Mouse (Mus musculus): ENCODE results near the gene Samm50. TPM values are rescaled to one million over a fixed set of nuclear protein-coding genes. Genes with fewer than 3 reads are reported as not detected.

Gene Samm50
- polyA plus RNA-seq, 1 experiment from 2014 or later: 116 TPM

DNA sequence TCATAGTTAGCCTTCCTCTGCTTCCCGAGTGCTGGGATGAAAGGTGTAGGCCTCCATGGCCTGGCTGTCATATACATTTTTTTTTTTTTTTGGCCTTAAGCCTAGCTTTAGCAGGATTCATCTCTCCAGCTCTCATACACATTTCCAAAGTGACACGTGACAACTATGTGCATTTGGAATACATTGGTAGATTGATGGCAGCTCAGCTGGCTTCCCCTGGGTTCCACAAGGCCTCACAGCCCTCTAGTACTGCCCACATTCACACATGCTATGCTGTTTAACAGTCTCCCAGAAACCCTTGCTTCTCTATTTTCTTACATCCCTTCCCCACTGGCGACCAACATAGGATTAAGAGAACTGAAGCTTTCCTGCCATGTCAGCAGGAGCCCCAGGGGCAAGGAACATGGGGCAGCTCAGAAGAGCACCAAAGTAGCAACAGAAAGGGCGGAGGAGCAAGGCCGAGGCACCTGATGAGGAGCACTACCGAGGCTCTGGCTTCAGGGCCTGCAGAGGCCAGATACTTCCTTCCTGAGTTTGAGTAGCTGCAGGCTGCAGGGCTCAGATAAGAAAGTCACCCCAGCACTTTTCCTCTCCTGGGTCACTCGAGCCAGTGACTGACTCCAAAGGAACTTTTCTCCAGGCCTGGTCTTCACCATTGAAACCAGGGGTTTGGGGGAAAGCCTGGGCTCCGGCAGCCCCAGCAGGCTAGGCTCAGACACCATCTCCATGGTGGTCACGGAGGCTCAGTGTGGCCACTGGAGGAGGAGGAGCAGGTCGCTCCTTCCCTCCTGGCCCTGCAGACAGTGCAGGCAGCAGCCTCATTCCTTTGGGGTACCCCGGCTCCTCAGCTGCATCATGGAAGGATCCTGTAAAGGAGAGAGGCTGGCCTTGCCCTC is 17.7 kb downstream of the Samm50 start:
- Histone ChIP-seq H3K9me3 (replicated peaks; ENCODE audit: control insufficient read depth, low read length) (no peaks in the 10 kb centered on the region), H3K4me3 (replicated peaks; ENCODE audit: low read length) (no peak overlapping the region), H3K4me1 (ENCODE audit: control insufficient read depth, insufficient read depth, low read length) (0 out of 2 replicates have a peak, but pooled peaks cover 3% of the 10 kb centered on the region), H3K27ac (ENCODE audit: low read length) (no peak overlapping the region), H3K27me3 (ENCODE audit: control insufficient read depth, insufficient read depth, low read length) (no peaks in the 10 kb centered on the region), H3K36me3 (ENCODE audit: control insufficient read depth, insufficient read depth, low read length) (peaks cover 32% of the 10 kb centered on the region), H3K9ac (ENCODE audit: low read length) (no peak overlapping the region), H3K4me2 (ENCODE audit: low read depth, low read length) (no peak overlapping the region)
- WGBS: 80% methylated on average over 11 of the region's 11 CpGs
- ATAC-seq (ENCODE audit: insufficient read depth, low FRiP score): peak; percentile 11; the same call in 1 of the 2 replicates

GRCm38 (mm10) chr15:84210461-84210860 is 18.4 kb downstream of the Samm50 start:
- Histone ChIP-seq H3K9me3 (replicated peaks; ENCODE audit: control insufficient read depth, low read length) (no peaks in the 10 kb centered on the region), H3K4me3 (replicated peaks; ENCODE audit: low read length) (no peak overlapping the region), H3K4me1 (ENCODE audit: control insufficient read depth, insufficient read depth, low read length) (0 out of 2 replicates have a peak, but pooled peaks cover 3% of the 10 kb centered on the region), H3K36me3 (ENCODE audit: control insufficient read depth, insufficient read depth, low read length) (peaks cover 32% of the 10 kb centered on the region), H3K27me3 (ENCODE audit: control insufficient read depth, insufficient read depth, low read length) (no peaks in the 10 kb centered on the region), H3K9ac (ENCODE audit: low read length) (no peak overlapping the region), H3K27ac (ENCODE audit: low read length) (no peak overlapping the region), H3K4me2 (ENCODE audit: low read depth, low read length) (no peak overlapping the region)
- ATAC-seq (ENCODE audit: insufficient read depth, low FRiP score): no peak
- 93% methylated on average over 13 of the region's 13 CpGs for WGBS

GRCm38 (mm10) chr15:84210941-84211340 is 18.9 kb downstream of the Samm50 start:
- Histone ChIP-seq H3K4me3 (replicated peaks; ENCODE audit: low read length) (no peak overlapping the region), H3K27me3 (ENCODE audit: control insufficient read depth, insufficient read depth, low read length) (no peaks in the 10 kb centered on the region), H3K4me1 (ENCODE audit: control insufficient read depth, insufficient read depth, low read length) (0 out of 2 replicates have a peak, but pooled peaks cover 3% of the 10 kb centered on the region), H3K36me3 (ENCODE audit: control insufficient read depth, insufficient read depth, low read length) (peaks cover 30% of the 10 kb centered on the region), H3K9me3 (replicated peaks; ENCODE audit: control insufficient read depth, low read length) (no peaks in the 10 kb centered on the region), H3K27ac (ENCODE audit: low read length) (no peak overlapping the region), H3K4me2 (ENCODE audit: low read depth, low read length) (no peak overlapping the region), H3K9ac (ENCODE audit: low read length) (no peak overlapping the region)
- no peak for ATAC-seq (ENCODE audit: insufficient read depth, low FRiP score)
- 88% methylated on average over 13 of the region's 13 CpGs for WGBS

DNA sequence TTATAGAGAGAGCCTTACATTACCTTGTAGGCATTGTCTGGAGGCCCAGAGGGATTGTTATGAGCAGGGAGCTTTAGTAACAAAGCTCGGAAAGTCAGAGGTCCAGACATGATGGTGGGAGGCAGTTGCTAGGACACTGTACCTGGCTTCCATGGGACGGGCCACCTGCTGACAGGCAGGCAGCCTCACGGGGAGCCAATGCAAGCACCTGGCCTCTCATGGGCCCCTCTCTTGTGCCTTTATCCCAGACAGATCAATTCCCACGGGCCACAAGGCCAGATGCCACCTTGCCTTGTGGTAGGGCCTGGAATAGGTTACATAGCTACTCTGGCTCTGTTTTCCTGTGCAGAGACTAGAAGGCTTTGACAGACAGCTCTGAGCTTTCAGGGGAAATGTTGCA is 19.5 kb downstream of the Samm50 start:
- Histone ChIP-seq H3K9ac (ENCODE audit: low read length) (no peak overlapping the region), H3K27me3 (ENCODE audit: control insufficient read depth, insufficient read depth, low read length) (no peaks in the 10 kb centered on the region), H3K36me3 (ENCODE audit: control insufficient read depth, insufficient read depth, low read length) (peaks cover 24% of the 10 kb centered on the region), H3K4me3 (replicated peaks; ENCODE audit: low read length) (no peak overlapping the region), H3K27ac (ENCODE audit: low read length) (no peak overlapping the region), H3K9me3 (replicated peaks; ENCODE audit: control insufficient read depth, low read length) (no peaks in the 10 kb centered on the region), H3K4me2 (ENCODE audit: low read depth, low read length) (no peak overlapping the region), H3K4me1 (ENCODE audit: control insufficient read depth, insufficient read depth, low read length) (peaks cover 7% of the 10 kb centered on the region)
- 74% methylated on average over 4 of the region's 4 CpGs for WGBS
- no peak for ATAC-seq (ENCODE audit: insufficient read depth, low FRiP score)

- Histone ChIP-seq H3K9ac (ENCODE audit: low read length) (no peak overlapping the region), H3K27me3 (ENCODE audit: control insufficient read depth, insufficient read depth, low read length) (no peaks in the 10 kb centered on the region), H3K36me3 (ENCODE audit: control insufficient read depth, insufficient read depth, low read length) (peaks cover 19% of the 10 kb centered on the region; the same call in 1 of the 2 replicates), H3K4me3 (replicated peaks; ENCODE audit: low read length) (no peak overlapping the region), H3K9me3 (replicated peaks; ENCODE audit: control insufficient read depth, low read length) (no peaks in the 10 kb centered on the region), H3K4me2 (ENCODE audit: low read depth, low read length) (no peak overlapping the region), H3K4me1 (ENCODE audit: control insufficient read depth, insufficient read depth, low read length) (peaks cover 8% of the 10 kb centered on the region), H3K27ac (ENCODE audit: low read length) (no peak overlapping the region)
- peak; percentile 34; the same call in 1 of the 2 replicates for ATAC-seq (ENCODE audit: insufficient read depth, low FRiP score)
- 47% methylated on average over 6 of the region's 6 CpGs for WGBS
Observed at GRCm38 (mm10) chr15:84212031-84212755, 20.2 kb downstream of the Samm50 start.

- no peaks in the 10 kb centered on the region for H3K27me3 ChIP-seq (ENCODE audit: control insufficient read depth, insufficient read depth, low read length)
- H3K4me3 ChIP-seq (replicated peaks; ENCODE audit: low read length): no peak overlapping the region
- WGBS: 90% methylated on average over 2 of the region's 2 CpGs
- H3K36me3 ChIP-seq (ENCODE audit: control insufficient read depth, insufficient read depth, low read length): peaks cover 19% of the 10 kb centered on the region; the same call in 1 of the 2 replicates
- ATAC-seq (ENCODE audit: insufficient read depth, low FRiP score): no peak
- H3K4me2 ChIP-seq (ENCODE audit: low read depth, low read length): no peak overlapping the region
- no peaks in the 10 kb centered on the region for H3K9me3 ChIP-seq (replicated peaks; ENCODE audit: control insufficient read depth, low read length)
- H3K4me1 ChIP-seq (ENCODE audit: control insufficient read depth, insufficient read depth, low read length): peaks cover 8% of the 10 kb centered on the region
- H3K27ac ChIP-seq (ENCODE audit: low read length): no peak overlapping the region
- no peak overlapping the region for H3K9ac ChIP-seq (ENCODE audit: low read length)
Observed at GRCm38 (mm10) chr15:84212756-84213105, 20.7 kb downstream of the Samm50 start.

DNA sequence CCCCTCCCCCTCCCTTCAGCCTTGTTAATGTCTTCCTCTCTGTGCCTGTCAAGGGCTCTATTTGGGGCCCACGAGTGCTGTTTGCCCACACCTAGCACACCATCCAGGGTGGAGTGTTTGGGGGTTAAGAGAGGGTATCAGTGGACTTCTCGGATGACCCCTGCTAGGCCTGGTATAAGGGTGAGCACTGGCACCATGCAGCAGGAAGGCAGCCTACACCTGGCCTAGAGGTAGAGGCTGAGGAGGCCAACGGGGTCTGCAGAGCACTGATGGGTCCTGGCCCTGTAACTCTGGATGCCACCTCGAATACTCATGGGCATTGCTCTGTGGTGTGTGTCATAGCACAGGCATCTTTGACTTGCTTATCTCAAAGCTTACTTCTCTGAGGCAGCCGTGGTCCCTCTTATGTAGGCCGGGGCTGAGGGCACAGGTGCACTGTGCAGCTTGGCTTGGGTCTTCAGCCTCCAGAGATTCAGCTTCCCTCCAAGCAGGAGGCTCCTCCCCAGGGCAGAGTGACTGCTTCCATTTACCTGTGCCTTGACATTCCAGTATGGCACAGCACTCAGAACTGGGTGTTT is 21.2 kb downstream of the Samm50 start:
- H3K9me3 ChIP-seq (replicated peaks; ENCODE audit: control insufficient read depth, low read length): no peaks in the 10 kb centered on the region
- no peak overlapping the region for H3K27ac ChIP-seq (ENCODE audit: low read length)
- peaks cover 19% of the 10 kb centered on the region; the same call in 1 of the 2 replicates for H3K36me3 ChIP-seq (ENCODE audit: control insufficient read depth, insufficient read depth, low read length)
- WGBS: 93% methylated on average over 6 of the region's 6 CpGs
- no peak overlapping the region for H3K4me2 ChIP-seq (ENCODE audit: low read depth, low read length)
- no peak overlapping the region for H3K9ac ChIP-seq (ENCODE audit: low read length)
- H3K27me3 ChIP-seq (ENCODE audit: control insufficient read depth, insufficient read depth, low read length): no peaks in the 10 kb centered on the region
- peaks cover 10% of the 10 kb centered on the region for H3K4me1 ChIP-seq (ENCODE audit: control insufficient read depth, insufficient read depth, low read length)
- ATAC-seq (ENCODE audit: insufficient read depth, low FRiP score): no peak
- no peak overlapping the region for H3K4me3 ChIP-seq (replicated peaks; ENCODE audit: low read length)

DNA sequence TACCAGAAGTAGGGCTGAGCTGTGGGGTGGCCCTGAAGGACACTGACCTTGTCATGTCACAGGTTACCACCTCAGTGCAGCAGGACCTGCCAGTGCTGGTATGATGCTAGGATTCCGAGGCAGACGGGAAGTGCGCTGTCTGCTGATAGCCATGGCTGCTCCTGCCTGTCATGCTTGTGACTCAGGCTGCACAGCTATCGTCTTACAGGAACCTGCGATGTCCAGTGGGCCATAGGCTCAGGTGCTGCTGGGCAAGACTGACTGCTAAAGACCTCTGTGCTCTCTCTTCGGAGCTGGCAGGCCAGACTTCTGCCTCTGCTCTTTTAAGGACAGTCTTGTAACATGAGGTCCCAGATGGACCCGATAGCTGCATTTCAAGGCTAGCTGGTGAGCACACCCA is 22.4 kb downstream of the Samm50 start:
- ATAC-seq (ENCODE audit: insufficient read depth, low FRiP score): no peak
- no peak overlapping the region for H3K9ac ChIP-seq (ENCODE audit: low read length)
- H3K4me3 ChIP-seq (replicated peaks; ENCODE audit: low read length): no peak overlapping the region
- H3K27ac ChIP-seq (ENCODE audit: low read length): no peak overlapping the region
- H3K4me2 ChIP-seq (ENCODE audit: low read depth, low read length): no peak overlapping the region
- H3K27me3 ChIP-seq (ENCODE audit: control insufficient read depth, insufficient read depth, low read length): no peaks in the 10 kb centered on the region
- peaks cover 15% of the 10 kb centered on the region; the same call in 1 of the 2 replicates for H3K36me3 ChIP-seq (ENCODE audit: control insufficient read depth, insufficient read depth, low read length)
- H3K4me1 ChIP-seq (ENCODE audit: control insufficient read depth, insufficient read depth, low read length): peaks cover 14% of the 10 kb centered on the region
- 90% methylated on average over 7 of the region's 7 CpGs for WGBS
- no peaks in the 10 kb centered on the region for H3K9me3 ChIP-seq (replicated peaks; ENCODE audit: control insufficient read depth, low read length)

DNA sequence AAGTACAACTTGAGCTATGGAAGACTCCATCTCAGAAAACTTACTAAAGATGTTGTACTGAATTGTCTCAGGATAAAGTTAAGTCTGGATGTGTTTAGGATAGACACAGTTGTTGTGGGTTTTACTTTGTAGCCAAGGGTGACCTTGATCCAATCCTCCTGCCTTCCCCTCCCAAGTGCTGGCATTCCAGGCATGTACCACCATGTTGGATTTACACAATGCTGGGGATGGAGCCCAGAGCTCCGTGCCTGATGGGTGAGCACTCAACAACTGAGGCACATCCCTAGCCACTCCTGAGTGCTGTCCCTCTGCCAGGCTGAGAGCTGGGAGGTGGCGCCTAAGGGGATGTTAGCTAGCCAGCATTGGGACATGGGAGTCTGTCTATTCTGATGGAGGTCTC is 23.2 kb downstream of the Samm50 start:
- Histone ChIP-seq H3K4me3 (replicated peaks; ENCODE audit: low read length) (no peak overlapping the region), H3K27ac (ENCODE audit: low read length) (no peak overlapping the region), H3K9ac (ENCODE audit: low read length) (no peak overlapping the region), H3K4me2 (ENCODE audit: low read depth, low read length) (no peak overlapping the region), H3K27me3 (ENCODE audit: control insufficient read depth, insufficient read depth, low read length) (no peaks in the 10 kb centered on the region), H3K4me1 (ENCODE audit: control insufficient read depth, insufficient read depth, low read length) (peaks cover 14% of the 10 kb centered on the region), H3K9me3 (replicated peaks; ENCODE audit: control insufficient read depth, low read length) (no peaks in the 10 kb centered on the region), H3K36me3 (ENCODE audit: control insufficient read depth, insufficient read depth, low read length) (peaks cover 11% of the 10 kb centered on the region; the same call in 1 of the 2 replicates)
- ATAC-seq (ENCODE audit: insufficient read depth, low FRiP score): no peak
- WGBS: 77% methylated on average over 2 of the region's 2 CpGs

All from stomach, embryonic 16.5 days (tissue).